Mouse (Mus musculus) heart, postnatal 0 days (tissue): ENCODE data around the gene Gm9999. TPM values are rescaled to one million over a fixed set of nuclear protein-coding genes. Genes with fewer than 3 reads are reported as not detected.
"Not testable (repeated sequence)": the region's sequence is repeated elsewhere in the genome, so short reads cannot be mapped to it uniquely, and the experiment has no call there.

Source experiments
- ATAC-seq: fragments of 200-750 bp; cut with Nextera tagmentation; 2 replicates; pipeline ENCODE4 v1.8.0; 2017; ENCODE audit warnings: low read depth, moderate number of reproducible peaks, moderate library complexity; ENCODE audit not compliant: insufficient read depth
- DNase-seq: peaks from one replicate; pipeline ENCODE4 v3.0.0-alpha.2; 2016; ENCODE audit warnings: low spot score
- H3K27ac ChIP-seq: fragments of 300-500 bp; sonication (generic); 2 replicates; pipeline ENCODE4 v1.5.1; 2014; ENCODE audit warnings: low read depth, mild to moderate bottlenecking
- H3K27me3 ChIP-seq: fragments of 300-500 bp; sonication (generic); 2 replicates; pipeline ENCODE4 v1.6.1; 2014; ENCODE audit warnings: low read length, mixed read lengths; ENCODE audit not compliant: control insufficient read depth, insufficient read depth
- H3K36me3 ChIP-seq: fragments of 300-500 bp; sonication (generic); replicated peaks from 2 replicates; pipeline ENCODE4 v1.6.1; 2014; ENCODE audit warnings: low read length, mixed read lengths; ENCODE audit not compliant: control insufficient read depth, insufficient read depth
- H3K4me1 ChIP-seq: fragments of 300-500 bp; sonication (generic); 2 replicates; pipeline ENCODE4 v1.6.1; 2014; ENCODE audit warnings: antibody characterized with exemption; ENCODE audit not compliant: control insufficient read depth, insufficient read depth
- H3K4me2 ChIP-seq: fragments of 300-500 bp; sonication (generic); 2 replicates; pipeline ENCODE4 v1.6.1; 2014; ENCODE audit warnings: low read depth, mild to moderate bottlenecking, low read length, moderate library complexity
- H3K4me3 ChIP-seq: fragments of 300-500 bp; sonication (generic); 2 replicates; pipeline ENCODE4 v1.5.1; 2014; ENCODE audit warnings: low read depth, low read length
- H3K9ac ChIP-seq: fragments of 300-500 bp; sonication (generic); replicated peaks from 2 replicates; pipeline ENCODE4 v1.6.1; 2014; ENCODE audit warnings: low read depth, low read length, mixed read lengths
- H3K9me3 ChIP-seq: fragments of 300-500 bp; sonication (generic); replicated peaks from 2 replicates; pipeline ENCODE4 v1.6.1; 2016; ENCODE audit warnings: low read length; ENCODE audit not compliant: control insufficient read depth
- CTCF ChIP-seq: IDR thresholded peaks from 2 replicates; pipeline ENCODE4 v1.5.1; 2016; ENCODE audit warnings: antibody characterized with exemption, control low read depth, low read depth
- EP300 ChIP-seq: IDR thresholded peaks from 2 replicates; pipeline ENCODE4 v1.6.1; 2016; ENCODE audit warnings: antibody characterized with exemption, low read depth
- WGBS: fragments of 180-500 bp; shearing (Covaris S2); extraction: QIAGEN DNeasy Blood & Tissue Kit; methylation state at CpG from one replicate; pipeline ENCODE4 v1.1.7; 2014; 5-methylcytosine and 5-hydroxymethylcytosine counted together
- polyA plus RNA-seq: library from polyadenylated mRNA; unstranded; fragments of >200 nt; fragmentation: Nextera tagmentation; extraction: Ambion mirVana; gene quantifications from 2 replicates; pipeline ENCODE4 v1.2.1, GENCODE M21; 2015
- total RNA-seq: library from RNA; depleted of rRNA; stranded (reverse); fragments of >200 nt; gene quantifications from 2 replicates; pipeline ENCODE4 v1.2.3, GENCODE M21; 2014; ENCODE audit warnings: low replicate concordance

Gene Gm9999
- total and polyA plus RNA-seq, 2 experiments from 2014 or later, result not detected

DNA sequence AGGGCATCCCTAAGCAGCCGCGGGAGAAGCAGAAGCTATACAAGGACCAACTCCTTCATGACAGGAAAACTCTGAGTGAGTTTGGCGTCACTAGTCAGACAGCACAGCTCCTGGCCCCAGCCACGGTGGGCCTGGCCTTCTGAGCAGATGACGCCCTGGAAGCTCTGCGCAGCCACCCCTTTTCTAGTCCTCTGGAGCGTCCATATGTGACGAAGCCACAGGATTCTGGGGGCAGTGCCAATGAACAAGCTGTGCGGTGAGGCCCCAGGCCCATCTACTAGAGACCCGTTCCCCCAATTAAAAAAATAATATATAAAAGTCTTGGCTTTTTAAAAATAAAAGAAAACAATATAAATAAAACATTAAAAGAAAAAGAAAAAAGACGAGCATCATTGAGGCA, 7.9 kb upstream of the Gm9999 start:
- WGBS, result 82% methylated on average over 11 of the region's 11 CpGs
- H3K4me2 ChIP-seq, result no peak overlapping the region
- H3K36me3 ChIP-seq, result no peaks in the 10 kb centered on the region
- TF ChIP-seq EP300 (no peak), CTCF (no peak)
- H3K9me3 ChIP-seq, result no peaks in the 10 kb centered on the region
- no peak overlapping the region for H3K4me3 ChIP-seq
- no peaks in the 10 kb centered on the region for H3K27me3 ChIP-seq
- no peak for ATAC-seq
- H3K9ac ChIP-seq, result no peak overlapping the region
- H3K27ac ChIP-seq, result no peak overlapping the region
- no peaks in the 10 kb centered on the region for H3K4me1 ChIP-seq
- DNase-seq, result no peak

DNA sequence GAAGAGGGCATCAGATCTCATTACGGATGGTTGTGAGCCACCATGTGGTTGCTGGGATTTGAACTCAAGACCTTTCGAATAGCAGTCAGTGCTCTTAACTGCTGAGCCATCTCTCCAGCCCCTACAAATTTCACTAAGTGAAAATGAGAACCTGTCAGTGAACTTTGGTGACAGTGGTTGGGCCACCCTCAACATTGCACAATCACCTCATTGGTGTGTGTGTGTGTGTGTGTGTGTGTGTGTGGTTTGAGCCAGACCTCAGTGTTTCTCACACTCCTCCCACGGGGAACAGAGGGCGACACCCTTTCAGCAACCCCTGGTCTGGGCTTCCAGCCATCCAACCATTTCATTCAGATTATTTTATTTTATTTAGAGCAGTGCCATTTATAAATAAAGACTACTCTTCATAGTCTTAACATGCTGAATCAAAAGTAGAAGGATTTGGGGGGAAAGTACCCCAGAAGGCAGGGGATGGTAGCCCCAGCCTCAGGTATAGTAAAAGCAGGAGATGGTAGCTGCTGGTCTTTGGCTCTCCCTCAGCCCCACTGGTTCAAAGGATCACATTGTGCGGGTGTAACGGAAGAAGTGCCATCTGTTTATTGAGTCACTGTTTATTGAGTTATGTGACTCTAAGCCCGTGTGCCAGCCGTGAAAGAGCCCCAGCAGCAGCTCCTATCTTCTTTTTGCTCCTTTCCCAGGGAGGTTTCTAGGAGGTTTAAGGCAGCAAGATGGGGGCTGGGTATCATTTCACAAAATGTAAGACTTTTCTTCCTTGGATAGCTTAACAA, 2.5 kb downstream of the Gm9999 start:
- 55% methylated on average over 8 of the region's 8 CpGs for WGBS
- no peak for ATAC-seq
- Histone ChIP-seq H3K4me1 (0 out of 2 replicates have a peak, but pooled peaks cover 3% of the 10 kb centered on the region), H3K4me2 (no peak overlapping the region), H3K4me3 (no peak overlapping the region), H3K9me3 (no peaks in the 10 kb centered on the region), H3K9ac (no peak overlapping the region), H3K27ac (no peak overlapping the region), H3K36me3 (0 out of 2 replicates have a peak, but pooled peaks cover 3% of the 10 kb centered on the region), H3K27me3 (no peaks in the 10 kb centered on the region)
- TF ChIP-seq EP300 (no peak), CTCF (no peak)
- DNase-seq, result no peak

DNA sequence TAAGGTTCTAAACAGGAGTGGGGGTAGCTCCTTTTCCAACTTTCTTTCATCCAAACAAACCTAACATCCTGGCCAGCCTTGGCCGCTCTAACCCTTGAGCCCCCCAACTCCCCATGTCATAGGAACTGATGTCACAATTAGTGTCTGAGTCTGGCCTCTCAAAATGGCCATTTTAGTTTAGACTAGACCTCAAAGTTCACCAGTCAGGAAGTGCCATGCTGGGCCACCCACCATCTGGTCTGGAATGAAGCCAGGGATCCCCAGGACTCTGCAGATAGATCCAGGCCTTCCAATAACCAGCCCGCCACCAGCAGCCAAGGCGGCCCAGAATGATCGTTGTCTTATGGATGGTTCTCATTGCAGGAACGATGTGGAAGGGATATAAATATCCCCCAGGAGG, 3.3 kb downstream of the Gm9999 start:
- no peak for TF ChIP-seq EP300
- TF ChIP-seq CTCF, result no peak
- no peak overlapping the region for H3K4me2 ChIP-seq
- no peaks in the 10 kb centered on the region for H3K27me3 ChIP-seq
- no peak overlapping the region for H3K9ac ChIP-seq
- ATAC-seq (no peak), DNase-seq (no peak)
- peaks cover 8% of the 10 kb centered on the region; the same call in 1 of the 2 replicates for H3K36me3 ChIP-seq
- H3K9me3 ChIP-seq, result no peaks in the 10 kb centered on the region
- 44% methylated on average over 5 of the region's 5 CpGs for WGBS
- H3K27ac ChIP-seq, result peak overlapping the region; percentile 15; the same call in 1 of the 2 replicates
- H3K4me3 ChIP-seq, result no peak overlapping the region
- 0 out of 2 replicates have a peak, but pooled peaks cover 3% of the 10 kb centered on the region for H3K4me1 ChIP-seq

DNA sequence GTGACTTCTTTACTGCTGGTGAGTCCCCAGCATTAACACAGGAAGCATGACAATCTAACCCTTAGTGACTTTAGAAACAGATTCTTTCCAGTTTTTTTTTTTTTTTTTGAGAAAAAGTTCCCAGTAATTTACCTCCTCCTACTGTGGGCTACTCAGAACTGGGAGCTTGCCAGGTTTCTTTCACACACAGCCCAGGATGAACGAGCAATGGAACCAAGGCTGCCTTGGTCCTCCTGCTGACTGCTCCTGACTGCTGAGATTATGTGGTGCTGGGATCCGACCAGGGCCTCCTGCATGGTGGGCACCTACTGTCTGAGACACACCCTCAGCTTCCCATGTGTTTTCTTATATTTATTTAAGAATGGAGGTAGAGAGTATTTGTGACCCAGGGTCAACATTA, 3.7 kb downstream of the Gm9999 start:
- ATAC-seq, result no peak
- Histone ChIP-seq H3K36me3 (peaks cover 12% of the 10 kb centered on the region), H3K4me1 (0 out of 2 replicates have a peak, but pooled peaks cover 3% of the 10 kb centered on the region), H3K4me2 (no peak overlapping the region), H3K9ac (no peak overlapping the region), H3K4me3 (no peak overlapping the region), H3K27me3 (no peaks in the 10 kb centered on the region), H3K9me3 (no peaks in the 10 kb centered on the region), H3K27ac (peak overlapping the region; percentile 15; the same call in 1 of the 2 replicates)
- no peak for TF ChIP-seq CTCF
- no peak for TF ChIP-seq EP300
- no peak for DNase-seq
- WGBS, result 39% methylated on average over 2 of the region's 2 CpGs

DNA sequence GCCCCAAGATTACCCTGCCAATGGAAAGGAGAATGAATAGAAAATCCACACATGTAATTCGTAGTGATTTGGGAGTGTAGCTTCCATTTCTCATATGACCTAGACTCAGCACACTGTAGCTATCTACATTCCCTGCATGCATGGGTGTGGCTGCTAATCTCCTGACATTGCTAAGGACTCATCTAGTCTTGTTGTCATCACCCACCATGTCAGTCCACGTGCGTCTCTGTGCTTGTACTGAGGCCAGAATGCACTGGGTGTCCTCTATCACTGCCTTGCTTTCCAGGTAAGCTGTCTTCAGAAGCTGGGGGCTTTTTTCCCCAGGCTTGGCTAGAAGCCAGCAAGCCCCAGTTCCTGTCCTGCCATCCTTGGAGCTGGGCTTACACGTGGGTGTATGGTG, 6.0 kb downstream of the Gm9999 start:
- WGBS, result 35% methylated on average over 4 of the region's 4 CpGs
- not testable (repeated sequence) for H3K4me1 ChIP-seq, DNase-seq, H3K27ac ChIP-seq, H3K4me3 ChIP-seq, ATAC-seq, H3K9me3 ChIP-seq, H3K9ac ChIP-seq, H3K4me2 ChIP-seq, H3K27me3 ChIP-seq
- H3K36me3 ChIP-seq, result peaks cover 31% of the 10 kb centered on the region

DNA sequence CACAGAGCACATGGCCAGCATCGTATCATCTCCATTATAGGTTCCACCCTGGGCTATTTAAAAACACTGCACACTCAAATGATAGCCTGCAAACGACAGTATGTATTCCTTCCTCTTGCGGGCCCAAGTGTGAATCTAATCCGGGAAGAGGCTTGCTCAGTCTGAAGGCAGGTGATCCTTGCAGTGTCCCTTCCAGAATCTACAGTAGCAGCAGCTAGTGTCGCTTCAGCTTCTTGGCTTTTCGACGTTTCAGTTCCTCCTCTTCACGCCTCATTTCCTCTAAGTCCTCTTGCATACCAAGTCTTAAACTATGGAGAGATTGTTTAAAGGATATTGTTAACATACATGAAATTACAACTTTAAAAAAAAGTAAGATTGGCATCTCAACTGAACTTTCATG, 9.7 kb downstream of the Gm9999 start:
- Histone ChIP-seq H3K4me2 (no peak overlapping the region), H3K36me3 (peaks cover 65% of the 10 kb centered on the region), H3K4me1 (peaks cover 11% of the 10 kb centered on the region), H3K9ac (no peak overlapping the region), H3K27me3 (no peaks in the 10 kb centered on the region), H3K4me3 (no peak overlapping the region), H3K9me3 (no peaks in the 10 kb centered on the region), H3K27ac (no peak overlapping the region)
- DNase-seq (no peak), ATAC-seq (no peak)
- no peak for TF ChIP-seq CTCF
- no peak for TF ChIP-seq EP300
- 85% methylated on average over 8 of the region's 8 CpGs for WGBS
